Mouse (Mus musculus): Measurements from ENCODE around the gene Lpin1. TPM values are rescaled to one million over a fixed set of nuclear protein-coding genes. Genes with fewer than 3 reads are reported as not detected.
A peak's percentile ranks its signal among the peaks of the same experiment; 100 is the strongest.

Lpin1 gene
- total RNA-seq (2021) = 10 to 100 TPM; 25.3 to 27.6 TPM
- long read RNA-seq, experiment 1, full-length matches to known transcripts = 5 of 22 reads
- long read RNA-seq, experiment 1, partial matches to known transcripts = 8 of 22 reads
- long read RNA-seq, experiment 1, other reads (novel, unspliced or antisense) = 9 of 22 reads
- long read RNA-seq, experiment 2, full-length matches to known transcripts = 5 of 20 reads
- long read RNA-seq, experiment 2, partial matches to known transcripts = 4 of 20 reads
- long read RNA-seq, experiment 2, other reads (novel, unspliced or antisense) = 11 of 20 reads

- Histone ChIP-seq H3K27ac (no peak within 1 kb of the TSS), H3K4me3 (no peak within 1 kb of the TSS)
- no peak for DNase-seq (ENCODE audit: low spot score in 2 of 2)
- TF ChIP-seq CTCF (conservative IDR thresholded peaks at IDR 0.05) = no peak
These were observed at the start of gene Lpin1 for GRCm38 (mm10) chr12:16610936-16611335. Gene Lpin1 (minus strand): TSS chr12:16610966.

DNA sequence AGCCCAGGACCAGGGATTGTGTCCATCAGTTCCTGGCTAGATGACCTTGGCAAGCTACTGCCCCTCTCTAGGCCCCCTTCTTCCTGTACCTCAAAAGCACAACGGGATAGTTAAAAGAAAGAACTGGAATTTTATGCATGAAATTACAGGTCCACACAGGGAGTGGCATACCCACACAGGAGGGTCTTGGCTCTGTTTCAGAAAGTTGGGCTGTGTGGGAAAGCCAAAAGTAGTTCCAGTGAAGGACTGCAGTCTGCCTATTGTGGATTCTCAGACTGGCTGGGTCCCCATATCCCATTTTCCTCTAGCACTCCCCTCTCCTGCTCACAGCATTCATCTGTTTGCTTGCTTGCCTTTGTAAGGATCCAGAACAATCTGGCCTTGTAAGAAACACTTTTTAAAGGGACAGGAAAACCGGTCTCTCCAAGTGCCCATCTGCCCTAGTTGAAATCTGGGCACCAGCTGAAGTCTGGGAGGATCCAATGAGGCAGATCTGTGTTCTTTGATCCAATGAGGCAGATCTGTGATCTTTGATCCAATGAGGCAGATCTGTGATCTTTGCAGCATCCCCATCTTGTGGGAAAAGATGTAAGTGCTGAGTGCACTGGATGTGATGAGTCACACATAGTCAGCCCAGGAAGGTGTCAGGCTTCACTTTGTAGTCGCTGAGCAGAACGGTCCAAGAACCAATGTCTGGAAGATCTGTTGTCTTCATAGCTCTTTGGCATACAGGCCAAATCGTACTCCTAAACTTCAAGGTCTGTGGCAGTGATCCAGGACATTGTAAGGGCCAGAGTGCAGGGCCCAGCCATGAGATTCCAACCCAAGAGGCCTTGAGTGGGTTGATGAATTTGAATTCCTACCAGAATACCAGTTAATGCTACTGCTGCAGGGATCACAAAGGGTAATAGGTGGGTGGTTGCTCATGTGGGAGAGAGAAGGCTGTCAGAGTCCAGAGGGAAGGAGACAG lies 46.4 kb upstream of the Lpin1 start:
- DNase-seq (ENCODE audit: low spot score in 2 of 2) = peak; percentile 43 to 67
- H3K27ac ChIP-seq = peak overlapping the region; percentile 80
- peak overlapping the region; percentile 51; the same call in 1 of the 2 replicates for H3K4me3 ChIP-seq

DNA sequence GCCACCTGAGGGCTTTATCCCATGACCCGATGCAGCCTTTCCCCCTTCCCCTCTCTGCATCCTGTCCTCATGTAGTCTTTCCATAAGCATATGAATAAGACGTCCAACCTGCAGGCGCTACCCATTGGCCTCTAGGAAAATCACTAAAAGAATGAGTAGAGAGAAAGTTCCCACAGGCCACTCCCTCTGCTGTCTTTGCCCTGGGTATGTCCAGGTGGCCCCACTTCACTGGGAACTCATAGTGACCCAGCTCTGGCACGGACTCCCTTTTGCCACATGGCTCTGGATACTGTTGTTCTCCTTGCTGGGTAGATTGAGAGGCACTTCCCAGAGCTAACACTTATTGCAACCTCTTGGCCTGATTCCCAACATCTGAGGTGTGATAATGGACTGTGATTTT lies 44.8 kb upstream of the Lpin1 start:
- TF ChIP-seq CTCF (conservative IDR thresholded peaks at IDR 0.05) = no peak
- Histone ChIP-seq H3K27ac (peak overlapping the region; percentile 80), H3K4me3 (peak overlapping the region; percentile 51)
- DNase-seq (ENCODE audit: low spot score in 2 of 2) = no peak

More for the DNA sequence above, 46.4 kb upstream of the Lpin1 start:
- peak; percentile 63 for TF ChIP-seq CTCF (conservative IDR thresholded peaks at IDR 0.05)

- DNase-seq (ENCODE audit: low spot score in 2 of 2) = peak; percentile 66 to 68
- peak within 1 kb of the TSS; percentile 80 for H3K27ac ChIP-seq
- peak within 1 kb of the TSS; percentile 53 for H3K4me3 ChIP-seq
- no peak for TF ChIP-seq CTCF (conservative IDR thresholded peaks at IDR 0.05)
These were observed 42.7 kb upstream of the Lpin1 start, which contains the start of gene Ntsr2 for GRCm38 (mm10) chr12:16653332-16654093. Gene Ntsr2 (plus strand): TSS chr12:16653382.

GRCm38 (mm10) chr12:16649819-16650218 lies 39.1 kb upstream of the Lpin1 start:
- no peak for TF ChIP-seq CTCF (conservative IDR thresholded peaks at IDR 0.05)
- Histone ChIP-seq H3K4me3 (no peak overlapping the region), H3K27ac (no peak overlapping the region)
- DNase-seq (ENCODE audit: low spot score in 2 of 2) = no peak

GRCm38 (mm10) chr12:16648273-16648672 lies 37.5 kb upstream of the Lpin1 start:
- Histone ChIP-seq H3K4me3 (no peak overlapping the region), H3K27ac (no peak overlapping the region)
- no peak for TF ChIP-seq CTCF (conservative IDR thresholded peaks at IDR 0.05)
- DNase-seq (ENCODE audit: low spot score in 2 of 2) = no peak

GRCm38 (mm10) chr12:16646780-16647409 lies 36.1 kb upstream of the Lpin1 start:
- no peak for TF ChIP-seq CTCF (conservative IDR thresholded peaks at IDR 0.05)
- Histone ChIP-seq H3K27ac (no peak overlapping the region), H3K4me3 (no peak overlapping the region)
- no peak for DNase-seq (ENCODE audit: low spot score in 2 of 2)

GRCm38 (mm10) chr12:16644698-16645097 lies 33.9 kb upstream of the Lpin1 start:
- DNase-seq (ENCODE audit: low spot score in 2 of 2) = no peak
- no peak overlapping the region for H3K4me3 ChIP-seq
- TF ChIP-seq CTCF (conservative IDR thresholded peaks at IDR 0.05) = no peak
- H3K27ac ChIP-seq = no peak overlapping the region; the same call in 1 of the 2 replicates

DNA sequence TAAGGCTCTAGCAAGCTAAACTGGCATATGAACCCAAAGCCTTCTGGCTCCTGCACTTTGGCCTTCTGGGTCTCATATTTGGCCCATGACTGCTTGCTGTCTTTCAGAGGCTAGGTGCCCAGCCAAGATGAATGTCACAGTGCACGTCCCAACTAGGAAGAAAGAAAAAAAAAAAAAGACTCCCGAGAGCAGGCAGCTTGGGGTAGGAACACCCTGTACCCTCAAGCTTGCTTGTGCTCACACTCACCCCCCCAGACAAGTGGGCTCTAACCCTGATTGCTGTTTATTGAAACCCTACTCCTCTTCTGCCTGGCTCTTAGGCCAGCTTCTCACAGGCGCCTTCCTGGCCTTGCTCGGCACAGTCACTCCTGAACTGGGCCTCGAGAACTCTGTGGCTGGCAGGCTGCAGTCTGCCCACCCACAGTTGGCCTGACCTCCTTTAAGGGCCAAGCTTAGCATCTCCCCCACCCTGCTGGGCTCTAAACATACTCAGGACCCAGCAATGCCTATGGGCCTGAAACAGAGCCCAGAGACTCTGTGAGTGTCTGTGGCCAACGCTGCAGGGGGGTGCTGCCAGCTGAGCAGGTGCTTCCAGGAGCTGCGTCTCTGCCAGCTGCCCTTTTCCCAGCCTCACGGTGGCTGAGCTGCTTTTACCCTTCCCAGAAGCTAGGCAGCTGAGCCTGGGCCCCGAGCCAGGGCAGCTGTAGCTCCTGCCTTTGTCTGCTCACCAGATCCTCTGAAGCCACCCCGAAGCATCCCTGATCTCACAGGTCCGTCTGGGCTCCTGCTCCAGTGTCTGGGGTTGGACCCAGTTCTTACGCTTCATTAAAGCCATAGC lies 33.0 kb upstream of the Lpin1 start:
- Histone ChIP-seq H3K27ac (peak overlapping the region; percentile 71), H3K4me3 (no peak overlapping the region)
- no peak for TF ChIP-seq CTCF (conservative IDR thresholded peaks at IDR 0.05)
- DNase-seq (ENCODE audit: low spot score in 2 of 2) = peak; percentile 32 to 37

GRCm38 (mm10) chr12:16642000-16642399 lies 31.2 kb upstream of the Lpin1 start:
- Histone ChIP-seq H3K4me3 (no peak overlapping the region), H3K27ac (no peak overlapping the region)
- peak; percentile 75 for TF ChIP-seq CTCF (conservative IDR thresholded peaks at IDR 0.05)
- DNase-seq (ENCODE audit: low spot score in 2 of 2) = no peak

GRCm38 (mm10) chr12:16640075-16640474 lies 29.3 kb upstream of the Lpin1 start:
- no peak for TF ChIP-seq CTCF (conservative IDR thresholded peaks at IDR 0.05)
- H3K4me3 ChIP-seq = no peak overlapping the region

More at GRCm38 (mm10) chr12:16640075-16640474, 29.3 kb upstream of the Lpin1 start:
- no peak for DNase-seq (ENCODE audit: low spot score in 2 of 2)
- no peak overlapping the region for H3K27ac ChIP-seq
